Mouse (Mus musculus) midbrain, embryonic 12.5 days (tissue): ENCODE results near the gene Rapgef2. TPM values are rescaled to one million over a fixed set of nuclear protein-coding genes. Genes with fewer than 3 reads are reported as not detected.

Source experiments
- ATAC-seq: fragments of 200-750 bp; cut with Nextera tagmentation; 2 replicates; pipeline ENCODE4 v1.8.0; 2017; ENCODE audit warnings: low read depth, moderate TSS enrichment, moderate library complexity; ENCODE audit not compliant: low FRiP score
- H3K27ac ChIP-seq: fragments of 300-500 bp; sonication (generic); replicated peaks from 2 replicates; pipeline ENCODE4 v1.5.1; 2016; ENCODE audit warnings: mild to moderate bottlenecking
- H3K27me3 ChIP-seq: fragments of 300-500 bp; sonication (generic); 2 replicates; pipeline ENCODE4 v1.6.1; 2016; ENCODE audit warnings: mild to moderate bottlenecking
- H3K36me3 ChIP-seq: fragments of 300-500 bp; sonication (generic); 2 replicates; pipeline ENCODE4 v1.6.1; 2016
- H3K4me1 ChIP-seq: fragments of 300-500 bp; sonication (generic); 2 replicates; pipeline ENCODE4 v1.6.1; 2016
- H3K4me2 ChIP-seq: fragments of 300-500 bp; sonication (generic); replicated peaks from 2 replicates; pipeline ENCODE4 v1.6.1; 2016; ENCODE audit warnings: mild to moderate bottlenecking, moderate library complexity
- H3K4me3 ChIP-seq: fragments of 300-500 bp; sonication (generic); 2 replicates; pipeline ENCODE4 v1.5.1; 2016; ENCODE audit warnings: mild to moderate bottlenecking
- H3K9ac ChIP-seq: fragments of 300-500 bp; sonication (generic); replicated peaks from 2 replicates; pipeline ENCODE4 v1.6.1; 2016; ENCODE audit warnings: mild to moderate bottlenecking, moderate library complexity
- H3K9me3 ChIP-seq: fragments of 300-500 bp; sonication (generic); 2 replicates; pipeline ENCODE4 v1.6.1; 2016; ENCODE audit warnings: mild to moderate bottlenecking
- WGBS: fragments of 180-500 bp; shearing (Covaris S2); methylation state at CpG from one replicate; pipeline ENCODE4 v1.1.7; 2016; 5-methylcytosine and 5-hydroxymethylcytosine counted together
- polyA plus RNA-seq: library from polyadenylated mRNA; unstranded; fragments of >200 nt; fragmentation: Nextera tagmentation; extraction: Ambion mirVana; gene quantifications from 2 replicates; pipeline ENCODE4 v1.2.1, GENCODE M21; 2016

Rapgef2 gene
- 9.7 and 11.4 TPM in 2 replicates for polyA plus RNA-seq

- Histone ChIP-seq H3K9me3 (no peaks in the 10 kb centered on the region), H3K4me1 (peaks cover 24% of the 10 kb centered on the region), H3K4me2 (peak within 1 kb of the TSS; percentile 82), H3K36me3 (no peaks in the 10 kb centered on the region), H3K9ac (peak within 1 kb of the TSS; percentile 93), H3K27me3 (peaks cover 5% of the 10 kb centered on the region), H3K4me3 (peak within 1 kb of the TSS; percentile 91), H3K27ac (peak within 1 kb of the TSS; percentile 99)
- 0% methylated on average over 64 of the region's 97 CpGs for WGBS
- peak; percentile 83 for ATAC-seq
These were observed at the start of gene Rapgef2 for GRCm38 (mm10) chr3:79286376-79287107. Gene Rapgef2 (minus strand): TSS chr3:79286517.

DNA sequence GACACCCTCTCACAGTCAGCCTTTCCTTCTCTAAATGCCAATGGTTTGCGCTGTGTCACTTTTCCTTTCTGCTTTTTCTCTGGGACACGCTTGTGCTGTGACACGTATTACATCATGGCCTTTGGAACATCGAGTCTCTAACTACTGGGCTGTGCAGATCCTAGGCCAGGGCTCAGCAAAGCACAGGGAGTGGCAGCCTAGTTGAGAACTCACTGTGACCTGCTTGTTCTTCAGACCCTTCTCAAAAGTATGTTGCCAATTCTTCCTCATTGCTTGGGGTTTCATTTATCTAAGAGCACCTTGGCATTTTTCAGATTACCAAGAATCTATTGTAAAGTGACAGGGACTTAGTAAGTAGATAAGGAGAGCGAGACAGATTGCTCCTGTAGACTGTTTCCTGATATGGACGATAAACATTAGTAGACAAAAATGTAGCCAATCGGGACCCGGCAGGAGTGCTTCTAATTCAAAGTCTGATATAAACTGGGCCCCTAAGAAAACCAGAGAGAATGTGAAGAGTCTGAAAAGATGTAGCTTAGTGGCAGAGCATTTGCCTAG, 47.4 kb upstream of the Rapgef2 start:
- Histone ChIP-seq H3K27me3 (no peaks in the 10 kb centered on the region), H3K36me3 (no peaks in the 10 kb centered on the region), H3K9ac (no peak overlapping the region), H3K4me2 (no peak overlapping the region), H3K9me3 (no peaks in the 10 kb centered on the region), H3K4me3 (no peak overlapping the region), H3K4me1 (peaks cover 10% of the 10 kb centered on the region; the same call in 1 of the 2 replicates), H3K27ac (no peak overlapping the region)
- 93% methylated on average over 8 of the region's 8 CpGs for WGBS
- ATAC-seq, result no peak

GRCm38 (mm10) chr3:79333051-79333450, 46.7 kb upstream of the Rapgef2 start:
- Histone ChIP-seq H3K9ac (no peak overlapping the region), H3K27ac (no peak overlapping the region), H3K27me3 (no peaks in the 10 kb centered on the region), H3K4me3 (no peak overlapping the region), H3K4me1 (peaks cover 10% of the 10 kb centered on the region; the same call in 1 of the 2 replicates), H3K9me3 (no peaks in the 10 kb centered on the region), H3K4me2 (no peak overlapping the region), H3K36me3 (no peaks in the 10 kb centered on the region)
- no peak for ATAC-seq
- whole genome bisulfite sequencing, result 92% methylated on average over 7 of the region's 7 CpGs

DNA sequence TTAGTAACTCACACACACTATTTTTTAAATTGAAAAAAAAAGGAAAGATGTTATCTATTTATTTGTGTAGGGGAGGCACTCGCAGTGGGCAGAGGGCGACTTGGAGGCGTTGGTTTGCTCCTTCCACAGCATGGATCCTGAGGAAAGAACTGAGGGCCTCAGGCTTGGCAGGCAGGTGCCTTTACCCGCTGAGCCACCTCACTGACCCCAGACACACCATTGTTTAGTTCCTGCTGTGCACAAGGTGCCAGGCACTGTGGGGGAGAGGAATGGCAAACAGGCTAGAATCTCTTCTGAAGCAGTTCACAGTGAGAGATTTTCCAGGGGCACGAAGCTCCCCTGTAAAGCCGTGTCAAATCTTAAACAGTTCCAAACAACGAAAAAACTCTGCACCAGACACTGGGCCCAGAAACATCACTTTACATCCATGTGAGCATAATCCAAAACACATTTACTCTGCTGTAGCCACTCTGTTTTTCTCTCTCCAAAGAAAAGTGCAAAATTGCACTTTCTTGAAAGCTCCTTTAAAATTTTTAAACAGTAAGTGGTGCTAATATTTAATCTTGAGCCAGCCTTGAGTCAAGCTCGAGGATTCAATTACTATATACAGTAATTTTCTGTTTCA, 43.5 kb upstream of the Rapgef2 start:
- H3K4me2 ChIP-seq, result no peak overlapping the region
- no peak for ATAC-seq
- H3K9ac ChIP-seq, result no peak overlapping the region
- peaks cover 20% of the 10 kb centered on the region for H3K4me1 ChIP-seq
- H3K27ac ChIP-seq, result no peak overlapping the region
- H3K4me3 ChIP-seq, result no peak overlapping the region
- no peaks in the 10 kb centered on the region for H3K27me3 ChIP-seq
- H3K36me3 ChIP-seq, result no peaks in the 10 kb centered on the region
- H3K9me3 ChIP-seq, result no peaks in the 10 kb centered on the region
- 22% methylated on average over 8 of the region's 8 CpGs for WGBS

DNA sequence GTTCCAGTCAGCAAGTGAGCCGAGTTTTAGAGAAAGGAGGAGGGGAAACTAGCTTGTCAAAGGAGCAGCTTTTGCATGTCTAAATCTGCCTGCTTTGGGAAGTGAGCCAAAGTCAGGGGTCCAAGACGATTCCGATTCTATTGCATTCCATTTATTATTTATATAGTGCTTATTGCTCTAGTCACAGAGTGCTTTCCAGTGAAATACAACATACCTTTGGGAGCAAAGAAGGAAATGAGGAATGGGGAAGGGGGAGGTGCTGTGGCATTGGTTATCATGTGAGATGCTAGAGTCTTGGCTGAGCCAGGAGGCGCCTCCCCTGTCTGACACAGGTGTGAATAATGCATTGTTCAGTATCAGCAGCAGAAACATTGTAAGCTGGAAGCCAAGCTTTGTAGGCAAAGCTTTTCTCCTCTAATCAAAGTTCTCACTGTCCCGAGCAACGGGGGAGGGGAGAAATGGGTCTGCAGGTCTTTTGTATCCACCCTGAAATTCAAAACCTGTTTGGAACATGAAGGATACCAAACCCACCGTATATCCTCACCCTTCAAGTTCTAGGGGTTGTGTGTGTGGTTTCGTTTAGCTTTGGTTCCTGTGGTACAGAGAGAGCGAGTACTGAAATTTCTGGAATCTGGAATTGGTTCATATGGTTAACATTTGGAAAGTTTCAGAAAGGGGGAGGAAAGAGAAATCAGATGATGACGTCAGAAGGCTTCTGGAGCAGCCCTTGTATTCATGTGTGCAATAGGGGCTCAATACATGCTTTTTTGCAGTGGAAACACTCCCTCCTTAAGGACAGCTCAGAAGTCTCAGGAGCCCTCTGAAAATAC, 38.6 kb upstream of the Rapgef2 start:
- 43% methylated on average over 10 of the region's 10 CpGs for WGBS
- H3K27me3 ChIP-seq, result no peaks in the 10 kb centered on the region
- H3K9ac ChIP-seq, result no peak overlapping the region
- no peak overlapping the region for H3K27ac ChIP-seq
- no peaks in the 10 kb centered on the region for H3K36me3 ChIP-seq
- no peaks in the 10 kb centered on the region for H3K9me3 ChIP-seq
- no peak overlapping the region for H3K4me3 ChIP-seq
- H3K4me1 ChIP-seq, result peaks cover 25% of the 10 kb centered on the region
- ATAC-seq, result no peak
- no peak overlapping the region; the same call in 1 of the 2 replicates for H3K4me2 ChIP-seq

DNA sequence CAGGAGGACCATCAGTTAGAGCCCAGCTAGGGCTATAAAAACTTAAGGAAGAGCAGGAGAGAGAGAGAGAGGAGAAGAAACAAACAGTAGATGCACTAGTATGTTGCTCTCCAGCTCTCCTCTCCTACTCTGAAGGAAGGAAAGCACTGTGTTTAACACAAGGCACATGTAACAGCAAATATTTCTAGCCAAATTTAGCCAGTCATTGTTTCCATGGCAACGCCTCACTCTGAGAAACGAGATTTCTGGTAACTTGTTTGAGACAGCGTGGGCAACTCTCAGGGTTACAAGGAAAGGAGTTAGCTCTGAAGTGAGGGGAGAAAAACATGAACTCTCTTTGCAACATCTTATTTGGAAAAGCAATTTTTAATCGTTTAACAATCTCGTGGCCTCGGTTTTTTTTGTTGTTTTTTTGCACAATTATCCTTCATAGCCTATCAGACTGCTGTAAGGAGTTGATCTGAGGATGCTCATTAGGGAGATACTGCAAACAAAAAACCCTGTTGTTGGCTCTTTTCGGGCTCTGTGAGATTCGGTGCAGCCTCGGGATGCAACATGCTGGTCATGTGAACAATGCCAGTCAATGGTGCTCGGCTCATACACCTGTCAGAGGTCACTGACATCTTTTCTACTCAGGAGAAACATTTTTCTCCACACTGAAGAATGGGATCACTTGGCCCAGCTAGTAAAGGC, 27.8 kb upstream of the Rapgef2 start:
- no peak overlapping the region for H3K4me3 ChIP-seq
- H3K27me3 ChIP-seq, result no peaks in the 10 kb centered on the region
- H3K9ac ChIP-seq, result no peak overlapping the region
- H3K36me3 ChIP-seq, result no peaks in the 10 kb centered on the region
- no peak overlapping the region for H3K4me2 ChIP-seq
- H3K27ac ChIP-seq, result no peak overlapping the region
- peaks cover 9% of the 10 kb centered on the region for H3K4me1 ChIP-seq
- 50% methylated on average over 10 of the region's 10 CpGs for WGBS
- 0 out of 2 replicates have a peak, but pooled peaks cover 5% of the 10 kb centered on the region for H3K9me3 ChIP-seq
- ATAC-seq, result no peak

DNA sequence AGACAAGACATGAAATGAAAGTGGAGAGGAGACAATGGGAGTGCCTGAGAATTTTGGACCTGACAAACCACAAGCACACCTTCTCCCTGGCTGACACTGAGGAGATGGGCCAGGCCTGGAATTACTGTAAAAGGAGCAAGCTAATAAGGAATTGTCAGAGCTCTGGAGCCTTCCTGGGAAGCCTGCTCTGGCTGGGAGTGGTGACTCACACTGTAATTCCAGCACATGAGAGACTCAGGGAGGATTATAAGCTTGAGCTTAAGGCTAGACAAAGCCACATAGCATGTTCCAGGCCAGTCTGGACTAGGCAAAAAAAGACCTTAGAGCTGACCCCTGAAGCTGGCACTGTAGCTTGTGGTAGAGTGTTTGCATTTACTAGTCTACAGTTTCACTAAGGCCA, 25.6 kb upstream of the Rapgef2 start:
- no peaks in the 10 kb centered on the region for H3K9me3 ChIP-seq
- H3K27ac ChIP-seq, result no peak overlapping the region
- ATAC-seq, result no peak
- H3K9ac ChIP-seq, result no peak overlapping the region
- no peaks in the 10 kb centered on the region for H3K36me3 ChIP-seq
- no peaks in the 10 kb centered on the region for H3K27me3 ChIP-seq
- no peak overlapping the region for H3K4me2 ChIP-seq
- peaks cover 9% of the 10 kb centered on the region for H3K4me1 ChIP-seq
- no peak overlapping the region for H3K4me3 ChIP-seq

GRCm38 (mm10) chr3:79310184-79310583, 23.9 kb upstream of the Rapgef2 start:
- Histone ChIP-seq H3K27ac (no peak overlapping the region), H3K4me3 (no peak overlapping the region), H3K9ac (no peak overlapping the region), H3K27me3 (no peaks in the 10 kb centered on the region), H3K4me1 (peaks cover 9% of the 10 kb centered on the region), H3K36me3 (no peaks in the 10 kb centered on the region), H3K9me3 (no peaks in the 10 kb centered on the region), H3K4me2 (no peak overlapping the region)
- no peak for ATAC-seq
- 91% methylated on average over 7 of the region's 7 CpGs for WGBS

- ATAC-seq, result no peak
- Histone ChIP-seq H3K36me3 (no peaks in the 10 kb centered on the region), H3K4me2 (no peak overlapping the region), H3K27ac (no peak overlapping the region), H3K9me3 (no peaks in the 10 kb centered on the region), H3K4me3 (no peak overlapping the region), H3K4me1 (no peaks in the 10 kb centered on the region), H3K9ac (no peak overlapping the region), H3K27me3 (no peaks in the 10 kb centered on the region)
- WGBS, result 88% methylated on average over 4 of the region's 4 CpGs
These were observed 22.3 kb upstream of the Rapgef2 start for GRCm38 (mm10) chr3:79308605-79309004.

DNA sequence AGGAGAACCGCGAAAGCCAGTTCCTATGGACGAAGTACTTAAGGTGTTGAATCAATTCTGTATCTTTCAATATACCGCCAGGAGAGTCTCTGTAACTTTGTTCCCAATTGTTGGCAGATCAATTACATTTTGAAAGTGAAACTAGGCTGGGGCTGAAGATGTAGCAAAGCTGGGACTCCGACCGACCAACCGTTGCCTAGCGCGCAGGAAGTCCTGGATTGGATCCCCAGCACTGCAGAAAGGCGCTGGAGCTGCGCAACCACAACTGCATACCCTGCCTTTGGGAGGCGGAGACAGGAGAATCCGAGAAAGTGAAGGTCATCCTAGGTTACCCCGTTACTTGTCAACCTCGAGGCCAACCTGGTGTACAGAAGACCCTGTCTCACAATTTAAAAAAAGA, 13.1 kb upstream of the Rapgef2 start:
- H3K9ac ChIP-seq, result no peak overlapping the region
- no peak for ATAC-seq

DNA sequence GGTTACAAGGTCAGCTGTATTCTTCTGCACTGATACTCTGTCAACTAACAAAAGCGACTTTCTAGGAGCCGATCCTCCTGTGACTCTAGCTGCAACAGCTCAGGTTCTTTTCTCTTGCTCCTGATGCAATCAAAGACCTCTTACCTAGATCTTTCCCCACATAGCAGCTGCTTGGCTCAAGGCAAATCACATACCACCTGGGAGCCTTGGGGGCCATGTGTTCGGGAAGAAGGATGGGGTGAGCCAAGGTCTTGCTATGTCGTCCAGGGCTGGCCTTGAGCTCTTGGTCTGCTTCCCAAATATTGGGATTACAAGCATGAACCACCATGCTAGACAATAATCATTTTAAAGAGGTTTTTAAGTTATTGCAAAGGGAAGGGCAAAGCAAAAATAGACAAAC, 11.0 kb upstream of the Rapgef2 start:
- 91% methylated on average over 4 of the region's 4 CpGs for WGBS
- no peak for ATAC-seq

More for the DNA sequence above, 13.1 kb upstream of the Rapgef2 start:
- H3K4me3 ChIP-seq, result no peak overlapping the region
- H3K27ac ChIP-seq, result no peak overlapping the region
- H3K27me3 ChIP-seq, result no peaks in the 10 kb centered on the region
- H3K4me2 ChIP-seq, result no peak overlapping the region
- H3K4me1 ChIP-seq, result no peaks in the 10 kb centered on the region
- no peaks in the 10 kb centered on the region for H3K9me3 ChIP-seq
- WGBS, result 88% methylated on average over 15 of the region's 15 CpGs
- H3K36me3 ChIP-seq, result no peaks in the 10 kb centered on the region

More for the DNA sequence above, 11.0 kb upstream of the Rapgef2 start:
- Histone ChIP-seq H3K9ac (no peak overlapping the region), H3K27me3 (no peaks in the 10 kb centered on the region), H3K27ac (no peak overlapping the region), H3K4me3 (no peak overlapping the region), H3K36me3 (no peaks in the 10 kb centered on the region), H3K4me2 (no peak overlapping the region), H3K9me3 (no peaks in the 10 kb centered on the region), H3K4me1 (no peaks in the 10 kb centered on the region)
